Mouse (Mus musculus) embryonic facial prominence, embryonic 10.5 days (tissue): ENCODE measurements at regions not wholly inside any gene's neighbourhood (a gene's known extent, or its start where the extent isn't known, plus 50 kb on each side); places are given as distances from the start of the nearest gene placed in this dataset.

Source experiments
- DNase-seq: peaks from one replicate; pipeline ENCODE4 v3.0.0-alpha.2; 2017; ENCODE audit warnings: low spot score
- H3K27ac ChIP-seq: fragments of 300-500 bp; sonication (generic); replicated peaks from 2 replicates; pipeline ENCODE4 v1.5.1; 2016; ENCODE audit warnings: mild to moderate bottlenecking
- H3K27me3 ChIP-seq: fragments of 300-500 bp; sonication (generic); replicated peaks from 2 replicates; pipeline ENCODE4 v1.6.1; 2016; ENCODE audit warnings: low read depth, mild to moderate bottlenecking; ENCODE audit not compliant: poor library complexity, severe bottlenecking
- H3K36me3 ChIP-seq: fragments of 300-500 bp; sonication (generic); replicated peaks from 2 replicates; pipeline ENCODE4 v1.6.1; 2016; ENCODE audit warnings: mild to moderate bottlenecking, moderate library complexity
- H3K4me1 ChIP-seq: fragments of 300-500 bp; sonication (generic); 2 replicates; pipeline ENCODE4 v1.6.1; 2016
- H3K4me3 ChIP-seq: fragments of 300-500 bp; sonication (generic); 2 replicates; pipeline ENCODE4 v1.5.1; 2016; ENCODE audit warnings: mild to moderate bottlenecking, moderate library complexity
- H3K9me3 ChIP-seq: fragments of 300-500 bp; sonication (generic); 2 replicates; pipeline ENCODE4 v1.6.1; 2016; ENCODE audit warnings: mild to moderate bottlenecking
- WGBS: fragments of 180-500 bp; shearing (Covaris S2); methylation state at CpG from one replicate; pipeline ENCODE4 v1.1.7; 2016; 5-methylcytosine and 5-hydroxymethylcytosine counted together

- 90% methylated on average over 6 of the region's 6 CpGs for WGBS
- no peaks in the 10 kb centered on the region for H3K9me3 ChIP-seq
- H3K27ac ChIP-seq, result no peak overlapping the region
- no peaks in the 10 kb centered on the region for H3K36me3 ChIP-seq
- no peak for DNase-seq
- peaks cover 9% of the 10 kb centered on the region for H3K4me1 ChIP-seq
- H3K27me3 ChIP-seq, result no peaks in the 10 kb centered on the region
- no peak overlapping the region for H3K4me3 ChIP-seq
These were observed 83.5 kb upstream of the Cyp1b1 start for GRCm38 (mm10) chr17:79798361-79798760.

GRCm38 (mm10) chr17:79790166-79790565 lies 75.3 kb upstream of the Cyp1b1 start:
- Histone ChIP-seq H3K27ac (no peak overlapping the region), H3K9me3 (no peaks in the 10 kb centered on the region), H3K4me3 (no peak overlapping the region), H3K4me1 (no peaks in the 10 kb centered on the region), H3K27me3 (no peaks in the 10 kb centered on the region), H3K36me3 (no peaks in the 10 kb centered on the region)
- WGBS, result 78% methylated on average over 7 of the region's 7 CpGs
- no peak for DNase-seq

- no peak overlapping the region for H3K27ac ChIP-seq
- no peaks in the 10 kb centered on the region for H3K36me3 ChIP-seq
- H3K9me3 ChIP-seq, result no peaks in the 10 kb centered on the region
- WGBS, result 82% methylated on average over 2 of the region's 2 CpGs
- H3K27me3 ChIP-seq, result no peaks in the 10 kb centered on the region
- H3K4me3 ChIP-seq, result no peak overlapping the region
- DNase-seq, result no peak
- no peaks in the 10 kb centered on the region for H3K4me1 ChIP-seq
These were observed 72.3 kb upstream of the Cyp1b1 start for GRCm38 (mm10) chr17:79787201-79787600.

GRCm38 (mm10) chr17:79786691-79787090 lies 71.8 kb upstream of the Cyp1b1 start:
- no peaks in the 10 kb centered on the region for H3K9me3 ChIP-seq
- no peak for DNase-seq
- whole genome bisulfite sequencing, result 90% methylated on average over 5 of the region's 5 CpGs

GRCm38 (mm10) chr17:79786270-79786669 lies 71.4 kb upstream of the Cyp1b1 start:
- Histone ChIP-seq H3K4me1 (no peaks in the 10 kb centered on the region), H3K36me3 (no peaks in the 10 kb centered on the region), H3K27ac (no peak overlapping the region), H3K4me3 (no peak overlapping the region), H3K9me3 (no peaks in the 10 kb centered on the region), H3K27me3 (no peaks in the 10 kb centered on the region)
- WGBS, result 91% methylated on average over 5 of the region's 5 CpGs
- no peak for DNase-seq

More at GRCm38 (mm10) chr17:79786691-79787090, 71.8 kb upstream of the Cyp1b1 start:
- no peaks in the 10 kb centered on the region for H3K36me3 ChIP-seq
- H3K27ac ChIP-seq, result no peak overlapping the region
- H3K27me3 ChIP-seq, result no peaks in the 10 kb centered on the region
- H3K4me1 ChIP-seq, result no peaks in the 10 kb centered on the region
- no peak overlapping the region for H3K4me3 ChIP-seq

- H3K27me3 ChIP-seq, result no peaks in the 10 kb centered on the region
- H3K9me3 ChIP-seq, result peaks cover 14% of the 10 kb centered on the region
- H3K36me3 ChIP-seq, result peaks cover 5% of the 10 kb centered on the region; the same call in 1 of the 2 replicates
- H3K4me3 ChIP-seq, result no peak overlapping the region
- DNase-seq, result no peak
- WGBS, result 87% methylated on average over 6 of the region's 6 CpGs
- H3K4me1 ChIP-seq, result no peaks in the 10 kb centered on the region
- no peak overlapping the region for H3K27ac ChIP-seq
These were observed 69.5 kb upstream of the Cyp1b1 start for GRCm38 (mm10) chr17:79784256-79784870.

GRCm38 (mm10) chr17:79781733-79782663 lies 67.1 kb upstream of the Cyp1b1 start:
- no peak for DNase-seq
- Histone ChIP-seq H3K4me3 (no peak overlapping the region), H3K27ac (no peak overlapping the region), H3K4me1 (no peaks in the 10 kb centered on the region), H3K27me3 (no peaks in the 10 kb centered on the region), H3K36me3 (peaks cover 5% of the 10 kb centered on the region; the same call in 1 of the 2 replicates), H3K9me3 (peaks cover 15% of the 10 kb centered on the region)
- 90% methylated on average over 13 of the region's 13 CpGs for WGBS

GRCm38 (mm10) chr17:79781262-79781661 lies 66.4 kb upstream of the Cyp1b1 start:
- Histone ChIP-seq H3K27me3 (no peaks in the 10 kb centered on the region), H3K4me1 (no peaks in the 10 kb centered on the region), H3K9me3 (peaks cover 15% of the 10 kb centered on the region), H3K4me3 (no peak overlapping the region), H3K36me3 (peaks cover 5% of the 10 kb centered on the region; the same call in 1 of the 2 replicates), H3K27ac (no peak overlapping the region)
- 96% methylated on average over 2 of the region's 2 CpGs for WGBS
- no peak for DNase-seq

- H3K36me3 ChIP-seq, result peaks cover 5% of the 10 kb centered on the region; the same call in 1 of the 2 replicates
- 79% methylated on average over 8 of the region's 8 CpGs for WGBS
- peaks cover 15% of the 10 kb centered on the region for H3K9me3 ChIP-seq
These were observed 63.1 kb upstream of the Cyp1b1 start for GRCm38 (mm10) chr17:79777874-79778395.

GRCm38 (mm10) chr17:79776177-79776576 lies 61.3 kb upstream of the Cyp1b1 start:
- Histone ChIP-seq H3K27ac (no peak overlapping the region), H3K4me3 (no peak overlapping the region), H3K27me3 (no peaks in the 10 kb centered on the region), H3K4me1 (peaks cover 18% of the 10 kb centered on the region), H3K36me3 (peaks cover 5% of the 10 kb centered on the region; the same call in 1 of the 2 replicates), H3K9me3 (peaks cover 15% of the 10 kb centered on the region)
- WGBS, result 79% methylated on average over 4 of the region's 4 CpGs
- no peak for DNase-seq

More at GRCm38 (mm10) chr17:79777874-79778395, 63.1 kb upstream of the Cyp1b1 start:
- Histone ChIP-seq H3K4me3 (no peak overlapping the region), H3K4me1 (peaks cover 6% of the 10 kb centered on the region), H3K27me3 (no peaks in the 10 kb centered on the region), H3K27ac (no peak overlapping the region)
- DNase-seq, result no peak

- Histone ChIP-seq H3K36me3 (no peaks in the 10 kb centered on the region), H3K4me3 (no peak overlapping the region), H3K27ac (no peak overlapping the region), H3K27me3 (no peaks in the 10 kb centered on the region), H3K9me3 (0 out of 2 replicates have a peak, but pooled peaks cover 7% of the 10 kb centered on the region), H3K4me1 (peaks cover 24% of the 10 kb centered on the region)
- DNase-seq, result no peak
- WGBS, result 58% methylated on average over 6 of the region's 6 CpGs
These were observed 60.4 kb upstream of the Cyp1b1 start for GRCm38 (mm10) chr17:79775216-79775615.

GRCm38 (mm10) chr17:79774291-79774690 lies 59.4 kb upstream of the Cyp1b1 start:
- Histone ChIP-seq H3K36me3 (no peaks in the 10 kb centered on the region), H3K4me1 (peaks cover 24% of the 10 kb centered on the region), H3K9me3 (no peaks in the 10 kb centered on the region), H3K4me3 (no peak overlapping the region), H3K27ac (no peak overlapping the region), H3K27me3 (no peaks in the 10 kb centered on the region)
- 76% methylated on average over 1 of the region's 1 CpGs for WGBS
- no peak for DNase-seq
